In genomic region chr14:27269836-27270235, GRCm38 (mm10) we compare ENCODE assay signal across 12 mouse cellular contexts.
DNase-seq lines count a peak whose midpoint lies in the region; TF ChIP-seq lines count a peak whose summit lies in the region.
"Had no signal": no experiment of that assay in that cellular context is flagged by ENCODE, and none has a peak within 500 bp of the region (broad histone marks: within the 10 kb centered on the region; RNA-seq: fewer than 3 reads in every experiment).

No protein-coding gene starts in this region.

- no peak for DNase-seq in testis, postnatal 10 days (ENCODE audit: low spot score)
- peak; percentile 89 for DNase-seq in frontal cortex, adult 2 months (ENCODE audit: extremely low spot score in 1 of 2, low spot score in 1 of 2)
- peak; percentile 23 to 89 for DNase-seq in left cerebral cortex, adult 8-10 months (ENCODE audit: low spot score in 2 of 2)
- no peak for DNase-seq in lung, postnatal 4 days
- no peak for DNase-seq in thymus, postnatal 4 days
- DNase-seq in adrenal gland, adult (ENCODE audit: inconsistent age in 2 of 2, low spot score in 1 of 2), result no peak
- DNase-seq: gastrocnemius, postnatal 36 days; heart, postnatal 36 days; kidney, adult 11 months had no signal

- H3K27ac ChIP-seq in testis, adult 2 months (ENCODE audit: control insufficient read depth, insufficient read depth, low read depth, low read length), result no peak overlapping the region
- H3K27ac ChIP-seq: limb, embryonic 12.5 days; lung, embryonic 15.5 days had no signal

- no peaks in the 10 kb centered on the region for H3K27me3 ChIP-seq in testis, adult 2 months (ENCODE audit: control insufficient read depth, insufficient read depth, low read length)
- H3K27me3 ChIP-seq: limb, embryonic 12.5 days; lung, embryonic 15.5 days had no signal

- peak overlapping the region; percentile 10 for H3K4me3 ChIP-seq in testis, adult 2 months (ENCODE audit: control insufficient read depth, low read depth, low read length)
- H3K4me3 ChIP-seq: limb, embryonic 12.5 days; lung, embryonic 15.5 days had no signal

- no peaks in the 10 kb centered on the region for H3K36me3 ChIP-seq in testis, adult 2 months (ENCODE audit: control insufficient read depth, insufficient read depth, low read length)
- H3K36me3 ChIP-seq: limb, embryonic 12.5 days; lung, embryonic 15.5 days had no signal

- no peaks in the 10 kb centered on the region for H3K4me1 ChIP-seq in testis, adult 2 months (ENCODE audit: control insufficient read depth, insufficient read depth, low read length)
- H3K4me1 ChIP-seq: limb, embryonic 12.5 days; lung, embryonic 15.5 days had no signal

- no peak for TF ChIP-seq POLR2A in testis, adult 2 months (IDR thresholded peaks at IDR 0.05; ENCODE audit: control insufficient read depth, low read depth, low read length)

- no peak for TF ChIP-seq CTCF in testis, adult 2 months (IDR thresholded peaks at IDR 0.05; ENCODE audit: control insufficient read depth, insufficient read depth, insufficient replicate concordance, low read depth, low read length)

Comparison
In these comparisons a context has a peak if more than half of its experiments do, and no peak if none do; other contexts are left out.
1. DNase-seq: peak in frontal cortex, adult 2 months (2 of 2) and left cerebral cortex, adult 8-10 months (2 of 2); none in testis, postnatal 10 days (single experiment), lung, postnatal 4 days (0 of 2), thymus, postnatal 4 days (single experiment) and adrenal gland, adult (0 of 2).